Mouse (Mus musculus) hematopoietic stem cell, adult 5-6 weeks (primary cell): ENCODE data around the gene Taok2. TPM values are rescaled to one million over a fixed set of nuclear protein-coding genes. Genes with fewer than 3 reads are reported as not detected.

Source experiments
- ATAC-seq, 2 experiments: fragments of 125-278 bp in 1 of 2; replicated peaks in 1 of 2; 2 replicates each; pipeline ENCODE4 v1.8.0; 2016 to 2017; ENCODE audit warnings: inconsistent platforms in 2 of 2, mild to moderate bottlenecking in 2 of 2, moderate number of reproducible peaks in 2 of 2, low read depth in 1 of 2, moderate TSS enrichment in 1 of 2; ENCODE audit not compliant: low FRiP score in 2 of 2, poor library complexity in 2 of 2, severe bottlenecking in 2 of 2, insufficient read depth in 1 of 2, low TSS enrichment in 1 of 2
- total RNA-seq: library from RNA; stranded (forward); fragments of 172-1452, 232-1000 nt; gene quantifications from 2 replicates; pipeline ENCODE4 v1.2.3, GENCODE M21; 2017

The Taok2 gene
- total RNA-seq, 1 experiment from 2014 or later, result 32.7 TPM

DNA sequence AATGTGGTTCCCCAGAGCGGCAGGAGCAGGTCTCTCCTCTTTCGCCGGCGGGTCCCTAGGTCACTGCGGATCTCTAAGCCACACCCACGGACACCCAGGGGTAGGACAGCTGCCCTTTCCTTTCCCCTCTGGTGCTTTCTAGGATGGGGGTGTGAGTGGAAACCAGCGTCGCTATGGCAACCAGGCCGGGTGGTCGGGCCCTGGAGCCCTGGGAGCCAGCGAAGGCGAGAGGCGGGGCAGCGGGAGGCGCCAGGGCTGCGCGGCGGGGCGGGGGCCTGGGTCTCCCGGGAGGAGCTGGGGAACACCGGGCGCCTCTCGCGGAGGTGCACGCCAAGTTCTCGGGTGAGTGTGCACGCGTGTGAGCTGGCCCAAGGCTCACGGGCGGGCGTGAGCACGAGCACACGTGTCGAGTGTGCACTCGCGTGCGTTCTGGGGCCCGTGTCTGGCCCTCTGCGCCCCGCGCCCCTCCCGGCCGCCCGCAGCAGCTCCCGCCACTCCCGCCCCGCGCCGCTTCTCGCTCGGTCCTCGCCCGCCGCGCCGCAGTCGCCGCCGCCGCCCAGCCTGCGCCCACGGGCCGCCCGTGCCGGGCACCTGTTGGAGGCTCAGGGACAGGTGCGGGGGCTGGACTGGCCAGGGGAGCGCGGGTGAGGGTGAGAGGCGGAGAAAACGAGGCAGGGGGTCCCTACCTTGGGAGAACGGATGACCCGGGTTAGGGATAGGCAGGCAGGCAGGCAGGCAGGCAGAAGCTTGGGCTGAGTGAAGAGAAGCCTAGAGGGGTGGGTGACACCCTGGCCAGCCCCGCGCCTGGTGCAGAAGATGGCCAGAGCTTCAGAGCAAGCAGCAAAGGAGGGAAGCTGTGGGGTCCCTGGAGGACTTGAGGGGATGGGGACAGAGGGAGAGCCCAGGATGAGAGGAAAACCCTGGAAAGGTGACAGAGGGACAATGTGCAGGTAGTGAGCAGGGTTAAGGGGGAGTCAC is 36.8 kb downstream of the Taok2 start:
- ATAC-seq, result no peak

DNA sequence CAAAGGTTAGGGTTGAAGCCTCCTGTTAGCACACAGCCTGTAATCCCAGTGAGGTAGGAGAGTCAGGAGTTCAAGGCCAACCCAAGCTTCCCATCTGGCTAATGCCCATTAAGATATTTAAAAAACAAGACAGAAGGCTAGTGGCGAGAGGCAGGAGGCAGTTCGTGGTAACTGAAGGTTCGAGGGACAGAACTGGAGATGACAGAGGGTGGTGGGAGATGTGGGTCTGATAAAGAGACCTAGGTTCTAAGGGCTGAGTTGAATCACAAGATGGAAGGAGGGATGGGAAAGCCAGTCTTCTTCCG is 37.4 kb downstream of the Taok2 start, which contains the start of gene Doc2a:
TSS of gene Doc2a (plus strand) at position 301 of the 305 bp plus-strand sequence.
- ATAC-seq, result no peak

DNA sequence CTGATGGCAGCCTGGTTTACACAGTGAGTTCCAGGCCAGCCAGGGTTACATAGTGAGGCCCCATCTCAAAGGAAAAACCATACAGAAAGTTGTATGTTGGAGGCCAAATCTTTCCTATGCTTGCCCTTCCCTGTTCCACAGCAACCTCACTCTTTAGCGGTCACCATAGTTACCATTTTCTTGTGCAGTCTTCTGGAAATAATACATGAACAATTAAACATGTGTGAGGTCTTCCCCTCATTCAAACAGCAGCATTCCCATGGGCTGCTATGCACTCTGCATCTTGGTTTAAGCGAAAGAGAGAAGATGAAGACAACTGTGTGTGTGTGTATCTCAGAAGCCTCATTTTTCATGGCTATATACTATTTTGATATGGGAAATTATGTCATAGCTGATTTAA is 39.0 kb downstream of the Taok2 start:
- ATAC-seq, result no peak

DNA sequence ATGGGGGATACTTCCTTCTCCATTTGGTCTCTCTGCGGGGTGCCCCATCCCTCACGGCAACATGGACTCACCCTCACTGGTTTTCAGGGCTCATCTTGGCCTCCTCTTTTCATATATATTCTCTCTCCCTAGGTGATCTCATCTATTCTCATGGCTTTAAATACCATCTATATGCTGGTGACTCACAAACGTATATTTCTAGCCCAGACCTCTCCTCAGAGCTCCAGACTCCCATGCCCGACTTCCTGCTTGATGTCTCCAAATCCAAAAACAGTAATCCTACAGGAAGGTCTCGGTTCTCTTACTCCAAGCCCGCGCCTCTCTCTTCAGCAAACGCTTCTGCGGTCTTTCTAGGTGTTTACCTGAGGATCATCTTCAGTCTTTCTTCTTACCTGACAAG is 41.2 kb downstream of the Taok2 start:
- no peak for ATAC-seq

DNA sequence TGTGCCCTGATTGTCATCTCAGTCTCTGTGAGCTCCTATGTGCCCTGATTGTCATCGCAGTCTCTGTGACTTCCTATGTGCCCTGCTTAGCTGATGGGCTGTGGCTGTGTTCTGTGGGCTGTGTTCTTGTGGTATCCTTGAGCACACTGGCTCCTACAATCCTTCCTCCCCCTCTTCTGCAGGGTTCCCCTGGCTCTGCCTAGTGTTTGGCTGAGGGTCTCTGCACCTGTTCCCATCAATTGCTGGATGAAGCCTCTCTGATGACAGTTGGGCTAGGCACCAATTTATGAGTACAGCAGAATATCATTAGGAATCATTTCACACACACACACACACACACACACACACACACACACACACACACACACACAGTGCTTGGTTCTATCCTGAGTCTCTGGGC is 51.2 kb downstream of the Taok2 start:
- no peak for ATAC-seq

DNA sequence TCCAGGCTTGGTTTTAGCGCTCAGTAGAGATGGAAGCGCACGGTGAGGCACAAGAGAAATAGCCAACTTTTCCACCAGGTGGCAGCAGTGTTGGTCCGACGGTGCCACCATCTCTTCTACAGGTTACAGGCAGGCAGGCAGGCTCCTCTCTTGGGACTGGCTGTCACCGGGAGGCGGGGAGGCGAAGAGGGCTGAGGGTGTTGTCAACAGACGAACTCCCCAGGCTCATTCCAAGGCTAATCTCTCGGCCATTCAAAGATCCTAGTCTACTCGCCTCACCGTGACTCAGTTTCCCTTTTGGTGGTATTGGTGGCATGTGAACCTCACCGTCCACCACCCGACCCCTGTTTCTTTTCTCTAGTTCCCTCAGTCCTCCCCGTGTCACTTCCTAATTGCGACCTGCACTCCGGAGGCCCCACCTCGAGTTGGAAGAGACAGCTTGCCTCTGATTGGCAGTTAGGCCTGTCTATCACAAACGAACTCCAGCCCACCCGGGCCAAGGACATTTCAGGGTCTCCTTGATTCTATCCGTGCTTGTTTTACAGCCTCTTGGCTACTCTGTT is 52.4 kb downstream of the Taok2 start:
- ATAC-seq, result peak; percentile 94 to 97

DNA sequence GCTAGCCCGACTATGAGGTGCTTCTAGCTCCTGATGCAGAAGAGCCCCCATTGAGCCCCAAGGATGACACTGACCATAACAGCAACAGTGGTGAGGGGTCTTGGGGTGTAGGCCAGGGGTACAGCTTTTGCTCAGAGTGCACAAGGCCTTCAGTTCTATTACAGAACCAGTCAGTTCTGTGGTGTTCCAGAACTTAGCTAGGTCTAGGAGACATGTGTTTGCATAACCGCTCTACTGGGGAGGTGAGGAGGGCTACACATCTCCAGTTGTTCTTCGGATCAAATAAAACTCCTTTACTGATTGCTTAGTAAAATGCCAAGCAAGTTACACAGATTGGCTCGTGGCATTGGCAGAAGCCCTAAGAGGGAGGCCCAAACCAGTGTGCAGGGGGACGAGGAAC is 53.0 kb downstream of the Taok2 start, which contains the start of gene 4930451I11Rik:
TSS of gene 4930451I11Rik (minus strand) at position 101 of the 400 bp plus-strand sequence.
- ATAC-seq, result no peak

DNA sequence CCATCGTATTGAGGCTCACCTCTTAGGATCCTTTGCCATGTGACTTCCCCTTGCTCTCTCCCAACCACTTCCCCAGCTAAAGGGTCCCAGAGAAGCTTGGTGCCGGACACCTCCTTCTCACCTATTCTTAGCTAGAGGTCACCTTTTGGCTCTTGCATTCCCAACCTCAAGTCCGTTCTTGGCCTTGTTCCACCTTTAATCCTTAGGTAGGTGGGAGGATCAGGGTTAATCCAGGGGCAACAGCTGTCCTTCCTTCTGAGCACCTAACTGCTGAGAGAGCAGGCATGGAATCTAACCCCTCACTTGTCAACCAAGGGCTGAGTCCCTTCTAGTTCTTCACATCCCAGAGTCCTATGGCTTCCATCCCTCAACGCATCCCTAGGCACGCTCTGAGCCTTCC is 58.6 kb downstream of the Taok2 start:
- no peak for ATAC-seq

DNA sequence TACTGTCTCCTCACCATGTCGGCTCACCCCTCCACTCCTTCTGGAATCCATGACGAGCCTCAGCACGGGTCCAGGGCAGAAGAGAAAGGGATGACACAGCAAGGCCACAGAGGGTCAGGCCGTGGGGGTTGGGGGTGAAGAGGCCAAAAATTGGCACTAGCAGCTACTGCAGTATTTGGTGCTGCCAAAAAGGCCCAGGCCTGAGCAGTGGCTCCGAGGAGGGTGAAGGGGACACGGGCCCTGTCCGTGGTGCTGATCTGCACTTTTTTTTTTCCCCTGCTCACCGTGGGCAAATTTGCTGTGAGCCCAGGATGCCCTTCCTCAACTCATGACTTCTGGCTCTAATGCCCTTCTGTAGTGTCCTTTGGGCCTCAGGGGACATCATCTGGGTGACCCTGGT is 59.1 kb downstream of the Taok2 start:
- peak in 1 of 2 experiments; percentile 31; a peak in 2 of 4 replicates for ATAC-seq

DNA sequence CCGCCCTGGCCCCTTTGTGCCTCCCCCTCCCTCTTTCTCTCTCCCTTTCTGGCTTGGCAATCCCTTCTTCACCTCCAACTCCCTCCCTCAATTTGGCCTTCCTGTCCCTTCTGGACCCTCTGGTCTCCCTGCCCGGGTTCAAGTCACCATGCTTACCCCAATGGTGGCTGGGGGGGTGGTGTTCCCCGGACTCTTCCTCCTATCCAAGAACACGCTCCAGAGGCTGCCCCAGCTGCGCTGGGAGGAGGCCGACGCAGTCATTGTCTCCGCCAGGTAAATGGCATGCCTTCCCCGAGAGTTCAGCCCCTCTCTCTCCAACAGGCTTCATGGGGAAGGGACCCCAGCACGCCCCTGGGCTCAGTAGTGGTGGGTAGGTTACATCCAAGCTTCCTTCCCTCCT is 60.6 kb downstream of the Taok2 start:
- no peak for ATAC-seq

DNA sequence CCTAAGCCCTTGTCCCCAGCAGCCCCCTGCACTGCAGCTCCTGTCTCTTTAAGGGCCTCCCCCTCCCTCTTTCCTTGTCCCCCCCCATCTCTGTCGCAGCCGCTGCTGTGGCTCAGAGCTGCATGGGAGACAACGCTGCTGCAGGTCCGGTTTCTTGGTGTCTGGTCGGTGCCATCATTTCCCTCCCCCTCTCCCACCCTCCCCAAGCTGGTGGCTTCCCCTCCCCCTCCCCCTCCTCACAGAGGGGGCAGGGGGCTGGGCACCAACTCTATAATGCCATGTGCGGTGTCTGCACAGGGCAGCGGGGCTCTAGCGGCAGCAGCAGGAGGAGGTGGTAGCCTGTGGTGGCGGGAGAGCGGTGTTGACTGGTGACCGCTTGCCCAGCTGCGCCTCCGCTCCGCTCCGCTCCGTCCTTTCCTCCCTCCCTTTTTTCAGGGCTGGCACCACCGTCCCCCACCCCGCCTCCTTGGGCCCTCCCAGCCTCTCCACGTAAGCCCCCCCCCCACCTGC is 61.2 kb downstream of the Taok2 start:
- no peak for ATAC-seq

DNA sequence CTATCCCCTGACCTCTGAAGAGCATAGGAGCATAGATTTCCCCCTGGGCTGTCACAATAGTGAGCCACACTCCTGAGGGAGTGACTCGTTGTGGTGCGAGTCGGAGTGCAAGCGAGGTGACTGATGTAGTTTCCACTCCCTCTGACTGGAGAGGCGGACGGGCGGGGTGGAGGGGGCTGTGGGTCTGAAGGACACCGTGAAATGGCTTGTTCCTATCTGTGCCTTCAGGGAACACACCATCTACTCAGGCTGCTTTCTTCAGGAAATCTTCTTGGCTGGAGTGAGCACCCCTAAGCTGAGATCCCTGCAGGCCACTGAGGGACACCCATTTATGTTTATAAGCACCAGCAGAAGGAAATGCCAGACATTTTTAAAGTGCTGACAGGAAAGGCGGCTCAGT is 61.8 kb downstream of the Taok2 start:
- ATAC-seq, result no peak

DNA sequence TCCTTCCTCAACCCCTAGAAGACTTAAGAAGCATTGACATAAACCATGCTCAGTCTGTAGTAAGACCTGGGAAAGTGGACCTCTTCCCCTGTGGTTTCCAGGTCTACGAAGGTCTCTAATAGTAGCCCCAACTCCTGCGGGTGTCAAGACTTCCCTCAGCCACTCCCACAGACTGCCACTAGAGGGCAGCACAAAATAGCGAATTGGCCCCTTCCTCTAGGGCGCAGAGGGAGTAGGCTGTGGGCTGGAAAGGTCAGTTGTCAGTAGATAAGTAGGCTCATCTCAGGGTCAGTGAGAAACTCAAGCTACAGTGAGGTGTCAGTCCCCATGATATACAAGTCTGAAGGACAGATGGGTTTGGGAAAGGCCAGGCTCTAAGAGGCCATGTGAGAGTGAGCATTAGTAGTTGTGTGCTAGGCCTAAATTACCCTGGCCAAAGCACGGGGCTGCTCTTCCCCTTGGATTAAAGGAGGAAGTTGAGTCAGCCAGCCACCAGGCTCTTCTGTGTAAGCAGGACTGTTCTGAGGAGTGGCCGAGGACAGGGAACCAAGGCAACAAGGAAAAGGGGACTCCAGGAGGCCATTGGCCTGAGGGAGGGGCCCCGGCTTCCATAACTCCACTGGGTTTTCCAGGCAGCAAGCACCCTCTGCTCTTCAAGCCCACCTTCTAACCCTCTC is 62.5 kb downstream of the Taok2 start:
- peak; percentile 79 to 89 for ATAC-seq

DNA sequence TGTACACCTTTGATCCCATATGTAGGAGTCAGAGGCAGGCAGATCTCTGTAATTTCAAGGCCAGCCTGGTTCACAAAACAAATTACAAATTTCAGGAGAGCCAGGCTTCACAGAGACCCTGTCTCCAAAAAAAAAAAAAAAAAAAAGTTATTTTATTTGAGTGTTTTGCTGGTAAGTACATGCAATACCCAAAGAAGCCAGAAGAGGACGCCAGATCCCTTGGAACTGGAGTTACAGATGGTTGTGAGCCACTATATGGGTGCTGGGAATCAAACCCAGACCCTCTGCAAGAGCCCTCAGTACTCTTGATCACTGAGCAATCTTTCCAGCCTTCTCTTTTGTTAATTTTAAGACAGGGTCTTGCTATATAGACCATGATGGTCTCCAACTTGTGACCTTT is 65.7 kb downstream of the Taok2 start:
- no peak for ATAC-seq

DNA sequence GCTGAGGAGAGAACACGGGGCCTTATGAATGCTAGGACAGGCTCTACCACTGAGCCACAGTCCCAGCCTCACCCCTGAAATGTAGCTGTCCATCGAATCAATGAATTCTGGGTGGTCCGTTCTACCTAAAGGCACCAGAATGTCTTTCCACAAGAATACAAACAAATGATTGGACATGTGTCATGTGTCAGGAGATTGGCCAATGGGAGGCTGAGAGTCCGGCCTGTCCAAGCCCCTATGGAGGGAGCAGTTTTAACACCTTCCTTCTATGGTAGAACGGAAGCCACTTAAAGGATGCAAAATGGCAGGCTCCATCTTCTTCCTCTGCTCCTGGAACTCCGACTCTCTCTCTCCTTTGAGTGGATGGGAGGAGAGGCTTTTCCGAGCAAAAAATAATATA is 66.9 kb downstream of the Taok2 start:
- no peak for ATAC-seq

DNA sequence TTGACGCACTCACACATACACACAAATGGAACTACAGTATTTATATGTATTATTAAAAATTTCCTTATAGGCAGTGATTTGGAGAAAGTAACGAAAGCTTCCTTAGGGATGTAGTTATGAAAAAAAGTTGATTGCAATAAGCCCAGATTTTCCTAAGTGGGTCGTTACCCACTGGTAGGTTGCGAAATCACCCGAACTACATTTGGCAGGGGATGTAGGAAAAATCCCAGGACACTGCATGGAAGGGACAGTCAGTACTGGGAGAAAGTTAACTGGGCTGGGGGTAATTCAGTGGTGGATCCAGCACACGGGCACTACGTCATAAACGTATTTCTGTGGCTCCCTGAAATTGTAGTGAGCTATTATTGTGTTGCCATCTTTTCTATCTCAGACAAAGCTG is 68.0 kb downstream of the Taok2 start:
- ATAC-seq, result no peak

DNA sequence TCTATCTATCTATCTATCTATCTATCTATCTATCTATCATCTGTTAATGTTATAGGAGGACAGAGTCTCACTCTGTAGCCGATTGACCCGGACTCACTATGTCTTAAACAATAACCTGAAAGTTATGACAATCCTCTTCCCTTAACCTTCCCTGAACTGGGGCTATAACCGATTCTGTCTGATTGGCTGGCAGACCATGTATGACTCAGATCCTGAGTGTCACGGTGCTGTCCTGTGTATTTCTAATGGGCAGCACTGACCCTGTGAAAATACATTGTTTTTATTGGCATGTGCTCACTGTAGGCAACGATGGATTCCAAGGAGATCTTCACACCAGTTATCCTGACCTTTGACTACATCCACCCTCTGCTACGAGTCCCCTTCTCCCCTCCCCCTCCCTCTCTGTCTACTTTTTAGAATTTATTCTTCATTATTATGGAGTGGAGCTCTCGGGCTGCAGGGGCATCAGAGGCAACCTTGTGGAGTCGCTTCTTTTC is 68.7 kb downstream of the Taok2 start:
- no peak for ATAC-seq
